Mouse (Mus musculus): Measurements from ENCODE around the gene Med13l.

The Med13l gene

GRCm38 (mm10) chr5:118560385-118561085 lies at the start of gene Med13l:
Gene Med13l (plus strand): TSS chr5:118560679.
- DNase-seq (ENCODE audit: extremely low read depth, low read depth), result no peak

DNA sequence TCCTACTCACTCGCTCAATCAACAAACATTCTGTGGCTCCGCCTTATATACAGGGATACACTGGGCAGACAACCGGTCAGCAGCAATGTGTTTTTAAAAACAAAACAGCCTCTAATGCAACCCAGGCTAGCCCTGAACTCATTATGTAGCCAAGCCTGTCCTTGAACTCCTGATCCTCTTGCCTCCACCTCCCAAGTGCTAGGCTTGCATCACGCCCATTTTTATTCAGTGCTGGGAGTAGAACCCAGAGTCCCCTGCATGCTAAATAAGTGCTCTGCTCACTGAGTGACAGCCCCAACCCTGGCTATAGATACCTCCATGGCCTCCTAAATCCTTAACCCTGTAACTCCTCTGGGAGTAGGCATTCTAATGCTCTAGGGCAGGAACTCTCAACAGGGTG lies 49.5 kb upstream of the Med13l start:
- DNase-seq (ENCODE audit: extremely low read depth, low read depth), result no peak

DNA sequence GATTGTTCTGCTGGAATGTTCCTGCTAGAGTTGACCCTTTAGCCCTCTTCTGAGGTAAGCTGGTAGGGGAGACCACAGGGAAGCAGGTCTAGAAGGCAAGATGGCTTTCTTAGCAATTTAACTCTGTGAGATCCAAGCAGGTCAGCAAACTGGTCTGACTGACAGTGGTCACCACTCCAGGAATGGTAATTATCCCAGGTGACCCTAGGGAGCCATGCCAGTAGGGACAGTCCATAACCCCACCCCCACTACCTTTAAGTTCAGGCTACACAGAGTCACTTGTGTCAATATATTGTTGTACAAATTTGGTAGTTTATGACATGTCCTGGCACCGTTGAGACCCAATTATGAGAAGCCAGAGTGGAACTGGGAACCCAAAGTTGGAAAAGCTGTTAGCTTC lies 47.5 kb upstream of the Med13l start:
- no peak for DNase-seq (ENCODE audit: extremely low read depth, low read depth)

DNA sequence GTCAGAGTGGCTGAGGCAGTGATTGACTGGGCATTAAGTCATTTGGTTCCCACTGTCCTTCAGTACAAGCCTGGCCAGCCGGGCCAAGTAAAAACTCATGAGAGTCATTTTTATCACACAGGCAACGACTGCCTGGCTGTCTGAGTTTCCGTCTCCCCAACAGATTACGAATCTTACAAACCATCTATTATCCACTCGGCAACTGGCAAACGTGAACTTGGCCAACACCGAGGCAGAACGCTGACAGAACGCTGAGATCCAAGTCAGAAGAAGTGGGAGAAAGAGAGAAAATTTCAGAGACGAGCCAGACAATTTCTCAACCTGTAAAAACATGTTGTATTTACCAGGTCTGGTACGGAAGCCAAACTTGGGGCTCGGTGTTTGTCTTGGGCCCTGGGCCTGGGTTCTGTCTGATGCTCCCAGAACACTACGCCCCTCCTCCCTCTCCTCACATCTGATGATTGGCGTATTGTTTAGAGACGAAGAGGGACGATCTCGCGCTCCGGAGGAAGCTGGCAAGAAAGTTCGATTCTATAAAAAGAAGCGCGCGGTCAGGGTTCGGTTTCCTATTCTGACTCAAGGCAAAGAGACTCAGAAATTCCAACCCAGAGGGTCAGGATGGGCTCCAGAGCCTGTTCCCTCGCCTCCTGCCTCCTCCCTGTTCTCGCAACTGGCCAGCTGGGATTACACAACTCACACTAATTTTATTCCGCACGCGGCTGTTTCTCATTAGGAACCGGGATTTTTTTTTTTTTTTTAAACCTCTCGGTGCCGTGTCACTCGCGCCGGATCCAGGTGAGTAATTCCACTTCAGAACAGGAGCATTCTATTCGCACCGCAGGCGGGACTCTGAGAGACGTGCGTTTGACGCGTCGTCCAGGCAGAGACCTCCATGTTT lies 46.6 kb upstream of the Med13l start:
- no peak for DNase-seq (ENCODE audit: extremely low read depth, low read depth)

GRCm38 (mm10) chr5:118514527-118514831 lies 46.0 kb upstream of the Med13l start:
- no peak for DNase-seq (ENCODE audit: extremely low read depth, low read depth)

GRCm38 (mm10) chr5:118514842-118515241 lies 45.6 kb upstream of the Med13l start:
- DNase-seq (ENCODE audit: extremely low read depth, low read depth), result no peak

- no peak for DNase-seq (ENCODE audit: extremely low read depth, low read depth)
Observed at GRCm38 (mm10) chr5:118515280-118515721, 45.2 kb upstream of the Med13l start.

DNA sequence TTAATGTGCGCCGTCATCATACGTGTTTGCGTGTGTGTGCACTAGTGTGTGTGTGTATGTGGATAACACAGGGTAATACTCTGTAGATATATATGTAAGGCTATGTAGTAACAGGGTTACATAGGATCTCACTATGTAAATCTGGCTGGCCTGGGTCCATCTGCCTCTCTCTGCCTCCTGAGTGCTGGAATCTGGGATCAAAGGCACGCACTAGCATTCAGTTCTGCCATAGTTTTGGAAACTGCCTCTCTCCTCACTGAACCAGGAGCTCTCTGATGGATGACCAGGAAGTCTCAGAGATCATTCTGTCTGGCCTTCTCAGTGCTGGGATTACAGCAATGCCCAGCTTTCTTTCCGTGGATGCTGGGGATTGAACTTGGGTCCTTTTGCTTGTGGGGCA lies 44.4 kb upstream of the Med13l start:
- no peak for DNase-seq (ENCODE audit: extremely low read depth, low read depth)

GRCm38 (mm10) chr5:118516470-118516869 lies 44.0 kb upstream of the Med13l start:
- no peak for DNase-seq (ENCODE audit: extremely low read depth, low read depth)

- no peak for DNase-seq (ENCODE audit: extremely low read depth, low read depth)
Observed at GRCm38 (mm10) chr5:118520457-118520856, 40.0 kb upstream of the Med13l start.

GRCm38 (mm10) chr5:118524400-118524799 lies 36.1 kb upstream of the Med13l start:
- no peak for DNase-seq (ENCODE audit: extremely low read depth, low read depth)

DNA sequence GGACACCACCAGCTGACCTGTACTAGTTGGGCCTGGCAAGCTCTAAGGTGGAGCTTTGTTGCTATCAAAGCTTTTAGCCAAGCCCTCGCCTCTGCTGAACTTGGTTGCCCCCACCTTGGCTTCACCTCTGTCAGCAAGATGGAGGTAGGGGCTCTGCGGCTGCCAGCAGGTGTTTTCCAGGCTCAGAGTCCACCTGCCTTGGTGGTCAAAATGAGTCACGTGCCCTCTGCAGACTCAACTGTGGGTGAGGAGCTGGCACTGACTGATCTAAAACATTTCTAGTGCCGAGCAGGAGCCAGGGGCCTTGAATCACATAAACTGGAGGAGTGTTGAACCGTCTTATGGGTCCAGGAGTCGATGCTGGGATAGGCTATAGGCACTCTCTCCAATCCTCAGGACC lies 34.8 kb upstream of the Med13l start:
- no peak for DNase-seq (ENCODE audit: extremely low read depth, low read depth)

DNA sequence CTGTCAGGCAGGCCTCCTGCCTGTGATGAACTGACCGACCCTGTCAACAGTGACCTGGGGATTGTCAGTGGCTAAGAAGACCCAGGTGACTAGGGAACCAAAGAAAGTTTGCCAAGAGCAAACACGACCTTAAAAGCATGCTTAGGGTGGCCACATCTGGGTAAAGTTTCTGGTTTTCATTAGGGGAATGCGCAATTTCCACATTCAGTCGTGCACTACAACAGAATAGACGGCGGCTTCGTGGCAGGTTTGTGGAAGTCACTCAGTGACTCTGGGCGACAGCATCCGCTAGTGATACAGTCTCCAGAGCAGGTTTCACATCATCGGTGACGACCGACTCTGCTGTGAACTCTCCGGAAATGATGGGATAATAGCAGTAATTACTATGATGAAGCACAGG lies 34.0 kb upstream of the Med13l start:
- DNase-seq (ENCODE audit: extremely low read depth, low read depth), result no peak

DNA sequence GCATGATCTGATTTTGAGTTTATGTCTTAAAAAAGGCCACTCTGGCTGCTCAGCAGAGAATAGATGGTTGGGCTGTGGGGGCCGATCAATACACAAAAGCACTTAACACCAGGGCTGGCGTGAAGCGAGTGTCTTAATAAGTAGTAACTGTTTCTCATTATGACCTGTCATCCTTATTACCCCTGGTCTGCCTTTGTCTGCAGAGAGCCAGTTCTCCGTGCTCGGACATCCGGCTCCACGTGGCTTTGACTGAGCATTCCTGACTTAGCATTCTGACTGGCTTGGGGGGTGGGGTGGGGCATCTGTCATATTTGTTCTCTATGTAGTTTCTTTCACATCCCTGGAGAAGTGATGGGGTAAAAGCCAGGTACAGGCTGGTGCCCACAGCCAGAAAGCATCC lies 31.2 kb upstream of the Med13l start:
- DNase-seq (ENCODE audit: extremely low read depth, low read depth), result no peak

- DNase-seq (ENCODE audit: extremely low read depth, low read depth), result no peak
Observed at GRCm38 (mm10) chr5:118532125-118532524, 28.4 kb upstream of the Med13l start.

- no peak for DNase-seq (ENCODE audit: extremely low read depth, low read depth)
Observed at GRCm38 (mm10) chr5:118532659-118533058, 27.8 kb upstream of the Med13l start.

- DNase-seq (ENCODE audit: extremely low read depth, low read depth), result no peak
Observed at GRCm38 (mm10) chr5:118534407-118534921, 26.0 kb upstream of the Med13l start.

GRCm38 (mm10) chr5:118535130-118535529 lies 25.3 kb upstream of the Med13l start:
- DNase-seq (ENCODE audit: extremely low read depth, low read depth), result no peak

DNA sequence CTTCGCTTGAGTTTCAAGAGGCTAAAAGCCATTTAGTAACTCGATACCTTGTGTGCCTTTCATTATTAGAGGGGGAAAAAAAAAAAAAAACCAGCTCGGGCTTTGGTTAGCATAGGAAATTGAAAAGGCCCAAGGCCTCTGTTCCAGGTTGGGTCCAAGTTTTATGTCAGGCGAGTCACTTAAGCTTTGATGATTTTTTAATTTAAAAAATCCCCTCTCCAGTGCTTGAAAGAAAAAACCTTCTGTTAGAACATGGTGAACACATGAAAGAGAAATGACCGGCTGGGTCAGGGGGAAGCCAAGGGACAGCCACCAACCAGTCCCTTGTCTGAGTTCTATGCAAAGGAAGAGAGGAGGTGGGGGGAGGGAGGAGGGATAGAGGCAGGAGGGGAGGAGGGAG lies 22.0 kb upstream of the Med13l start:
- no peak for DNase-seq (ENCODE audit: extremely low read depth, low read depth)

DNA sequence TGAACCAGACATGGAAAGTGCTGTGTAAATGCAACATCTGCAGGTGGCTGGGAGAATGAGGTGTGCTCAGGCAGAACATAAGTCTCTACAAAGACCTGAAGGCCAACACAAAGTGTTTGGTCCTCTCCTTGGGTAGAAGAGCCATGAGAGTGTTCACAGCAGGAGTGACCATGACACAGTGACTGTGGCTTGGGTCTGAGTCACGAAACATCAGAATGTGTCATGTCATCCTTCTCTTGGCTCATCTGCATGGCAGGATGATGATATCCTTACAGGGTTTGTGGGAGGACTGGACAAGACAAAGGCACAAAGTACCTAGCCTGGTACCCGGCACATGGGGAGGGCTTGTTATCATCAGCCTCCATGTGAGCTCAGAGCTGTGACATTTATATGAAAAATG lies 16.7 kb upstream of the Med13l start:
- no peak for DNase-seq (ENCODE audit: extremely low read depth, low read depth)

- no peak for DNase-seq (ENCODE audit: extremely low read depth, low read depth)
Observed at GRCm38 (mm10) chr5:118550493-118550892, 10.0 kb upstream of the Med13l start.

DNA sequence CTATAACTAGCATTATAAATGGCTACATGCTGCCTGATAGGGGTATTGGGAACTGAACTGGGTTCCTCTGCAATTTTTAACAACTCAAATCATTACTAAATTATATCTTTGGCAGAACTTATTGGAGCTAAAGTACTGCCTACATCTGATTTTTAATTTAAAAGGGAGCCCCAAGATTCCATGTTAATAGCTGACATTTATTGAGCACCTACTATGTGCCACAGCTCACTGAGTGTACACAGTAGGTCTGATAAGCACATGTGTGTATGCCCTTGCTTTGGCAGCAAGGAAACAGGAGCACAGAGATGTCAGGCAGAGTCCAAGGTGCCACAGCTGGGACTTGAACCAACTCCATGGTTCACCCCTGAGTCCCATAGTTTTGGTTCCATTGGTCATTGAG lies 7.2 kb upstream of the Med13l start:
- no peak for DNase-seq (ENCODE audit: extremely low read depth, low read depth)

GRCm38 (mm10) chr5:118555305-118555704 lies 5.2 kb upstream of the Med13l start:
- DNase-seq (ENCODE audit: extremely low read depth, low read depth), result no peak
